Mouse (Mus musculus) adrenal gland, postnatal 36 days (tissue): Measurements from ENCODE around the gene Ick. TPM values are rescaled to one million over a fixed set of nuclear protein-coding genes. Genes with fewer than 3 reads are reported as not detected.
A peak's percentile ranks its signal among the peaks of the same experiment; 100 is the strongest.
"Not testable (repeated sequence)": the region's sequence is repeated elsewhere in the genome, so short reads cannot be mapped to it uniquely, and the experiment has no call there.

Experiments
- DNase-seq, 2 experiments: peaks; one replicate each; pipeline ENCODE4 v3.0.0; 2021; ENCODE audit warnings: mixed read lengths in 1 of 2
- long read RNA-seq, 2 experiments: library from polyadenylated mRNA; stranded (forward); transcript quantifications; one replicate each; pipeline ENCODE4 v2.0.0; 2021; ENCODE audit warnings: borderline sequencing depth in 2 of 2
- total RNA-seq, 2 experiments: library from RNA; stranded (reverse); gene quantifications; 2 replicates each; pipeline ENCODE4 v1.2.3; 2021

The Ick gene
- 10 to 100 TPM; 17.5 to 20.4 TPM for total RNA-seq
- long read RNA-seq, experiment 1, full-length matches to known transcripts = 4 of 8 reads
- long read RNA-seq, experiment 1, partial matches to known transcripts = 1 of 8 reads
- long read RNA-seq, experiment 1, other reads (novel, unspliced or antisense) = 3 of 8 reads
- long read RNA-seq, experiment 2, full-length matches to known transcripts = 6 of 9 reads
- long read RNA-seq, experiment 2, partial matches to known transcripts = 3 of 9 reads
- long read RNA-seq, experiment 2, other reads (novel, unspliced or antisense) = 0 of 9 reads

DNA sequence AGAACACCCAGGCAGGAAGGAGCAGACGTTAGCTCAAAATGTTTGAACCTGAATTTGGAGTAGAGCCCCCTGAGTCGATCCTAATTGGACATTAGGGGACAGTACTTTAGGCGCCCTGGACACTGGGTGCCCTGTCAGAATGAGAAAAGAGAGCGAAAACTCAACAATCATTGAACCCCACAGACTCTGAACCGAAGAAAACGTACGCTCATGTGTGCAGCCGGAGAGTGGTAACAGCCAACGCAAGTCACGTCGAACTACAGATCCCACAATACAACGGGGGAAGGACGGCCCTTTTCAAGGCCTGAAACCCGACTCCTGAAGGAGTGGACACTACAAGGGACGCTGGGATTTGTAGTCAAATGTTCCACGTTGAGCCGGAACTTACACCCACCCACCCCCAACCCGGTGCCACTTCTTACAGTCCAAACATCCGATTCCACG is at the start of gene Ick, which contains the start of gene Fbxo9:
TSS of gene Ick (plus strand) at position 397 of the 444 bp plus-strand sequence.
TSS of gene Fbxo9 (minus strand) at position 270 of the 444 bp plus-strand sequence.
- peak; percentile 89 to 91 for DNase-seq

DNA sequence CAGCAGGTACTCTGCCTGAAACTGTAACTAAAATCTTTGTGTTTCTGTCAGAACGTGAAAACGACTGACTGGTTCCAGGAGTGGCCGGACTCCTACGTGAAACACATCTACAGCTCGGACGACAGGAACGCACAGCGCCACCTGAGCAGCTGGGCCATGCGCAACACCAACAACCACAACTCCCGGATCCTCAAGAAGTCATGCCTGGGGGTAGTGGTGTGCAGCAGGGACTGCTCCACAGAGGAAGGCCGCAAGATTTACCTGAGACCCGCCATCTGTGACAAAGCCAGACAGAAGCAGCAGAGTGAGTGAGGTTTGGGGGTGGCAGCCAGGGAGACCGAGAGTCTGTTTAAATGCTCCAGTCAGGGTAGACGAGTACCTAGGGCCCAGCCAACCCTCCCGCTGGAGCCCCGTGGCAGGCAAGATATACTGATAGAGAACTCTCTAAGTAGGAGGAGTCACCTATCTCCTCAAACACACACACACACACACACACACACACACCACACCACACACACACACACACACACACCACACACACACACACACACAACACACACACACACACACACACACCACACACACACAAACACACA is 49.4 kb upstream of the Ick start:
- DNase-seq = no peak

- DNase-seq = no peak
These were observed 46.6 kb upstream of the Ick start for GRCm38 (mm10) chr9:78062392-78062791.

DNA sequence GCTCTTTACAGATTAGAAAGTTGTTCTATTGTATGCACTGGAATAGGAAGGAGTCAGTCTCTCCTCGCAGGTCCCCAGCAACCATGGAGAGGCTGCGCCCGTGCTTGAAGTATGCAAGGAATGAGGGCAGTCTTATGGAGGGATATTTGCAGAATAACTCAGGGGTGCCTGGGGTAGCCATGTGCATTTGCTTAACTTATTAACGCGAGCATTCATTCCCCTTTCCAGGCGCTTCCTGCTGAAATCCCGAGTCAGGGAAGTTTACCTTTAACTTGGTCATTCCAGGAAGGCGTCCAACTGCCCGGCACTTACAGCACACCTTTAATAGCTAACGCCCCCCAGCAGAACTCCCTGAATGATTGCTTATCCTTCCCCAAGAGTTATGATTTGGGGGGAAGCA is 44.9 kb upstream of the Ick start:
- DNase-seq = no peak

DNA sequence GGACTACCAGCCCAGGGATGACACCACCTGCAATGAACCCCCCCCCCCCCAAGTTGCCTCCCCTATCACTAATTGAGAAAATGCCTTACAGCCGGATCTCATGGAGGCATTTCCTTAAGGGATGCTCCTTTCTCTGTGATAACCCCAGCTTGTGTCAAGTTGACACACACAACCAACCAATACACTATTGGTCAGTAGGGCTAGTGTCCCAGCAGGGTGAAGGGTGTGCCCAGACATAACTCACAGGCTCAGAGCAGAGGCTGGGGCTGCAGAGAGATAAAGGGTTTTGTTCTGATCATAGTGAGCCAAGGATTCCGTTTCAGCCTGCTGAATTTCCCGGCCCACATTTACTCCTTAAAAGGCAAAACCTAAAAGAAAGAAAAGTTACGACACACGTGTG is 38.5 kb upstream of the Ick start:
- DNase-seq = no peak

DNA sequence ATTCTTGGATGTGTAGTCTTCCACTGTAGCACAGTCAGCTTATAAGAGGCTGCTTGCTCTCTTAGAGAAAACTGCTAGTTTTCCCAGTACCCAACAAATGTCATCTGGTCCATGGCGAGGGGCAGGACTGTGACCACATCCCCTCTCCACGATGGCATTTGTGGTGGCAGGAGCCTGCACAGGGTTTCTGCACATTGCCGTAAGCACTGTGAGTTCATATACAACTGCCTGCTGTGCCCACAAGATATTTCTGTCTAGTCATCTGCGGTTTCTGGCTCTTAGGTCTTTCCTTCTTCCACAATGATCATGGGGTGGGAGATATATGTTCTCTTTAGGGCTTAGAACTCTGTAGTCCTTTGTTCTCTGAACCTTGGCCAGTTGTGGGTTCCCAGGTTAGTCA is 37.4 kb upstream of the Ick start:
- DNase-seq = no peak

GRCm38 (mm10) chr9:78073291-78073690 is 35.7 kb upstream of the Ick start:
- DNase-seq = not testable (repeated sequence)

DNA sequence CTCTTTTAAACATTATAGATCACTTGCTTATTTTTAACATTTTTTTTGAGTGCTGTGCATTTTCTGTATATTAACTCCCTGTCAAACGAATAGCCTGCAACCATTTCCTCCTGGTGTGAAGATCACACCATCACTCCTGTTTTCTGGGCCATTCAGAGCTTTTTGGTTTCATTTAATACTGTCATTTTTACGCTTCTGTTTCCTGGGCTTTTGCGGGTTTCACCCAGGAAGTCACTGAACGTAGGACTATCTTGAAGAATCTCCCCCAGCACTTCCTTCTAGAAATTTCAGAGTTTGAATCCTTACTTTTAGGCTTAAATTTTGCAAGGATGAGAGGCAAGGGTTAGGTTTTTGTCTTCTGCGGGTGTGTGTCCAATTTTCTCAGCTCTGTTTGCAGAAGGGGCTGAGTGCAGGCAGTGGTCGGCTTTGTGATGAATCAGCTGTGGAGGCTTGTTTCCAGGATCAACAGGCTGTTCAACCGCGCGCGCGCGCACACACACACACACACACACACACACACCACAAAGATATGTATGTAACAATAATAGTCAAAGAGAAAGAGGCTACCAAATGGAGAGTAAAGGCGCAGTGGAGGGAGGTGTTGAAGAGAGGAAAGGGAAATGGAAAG is 35.2 kb upstream of the Ick start:
- DNase-seq = no peak

- DNase-seq = no peak
These were observed 33.7 kb upstream of the Ick start for GRCm38 (mm10) chr9:78075256-78075655.

DNA sequence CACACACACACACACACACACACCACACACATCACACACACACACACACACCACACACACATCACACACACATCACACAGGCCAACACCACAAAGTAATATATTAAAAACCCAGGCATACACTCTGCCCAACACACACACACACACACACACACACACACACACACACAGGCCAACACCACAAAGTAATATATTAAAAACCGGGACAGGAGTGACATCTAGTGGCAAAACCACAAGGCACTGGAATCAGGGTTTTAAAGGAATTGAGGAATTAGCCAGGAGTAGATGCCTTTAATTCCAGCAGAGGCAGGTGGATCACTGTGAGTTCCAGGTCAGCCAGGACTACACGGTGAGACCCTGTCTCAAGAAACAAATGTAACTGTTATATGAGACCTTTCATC is 30.8 kb upstream of the Ick start:
- DNase-seq = peak in 1 of 2 experiments; percentile 4

- DNase-seq = no peak
These were observed 27.2 kb upstream of the Ick start for GRCm38 (mm10) chr9:78081835-78082234.

DNA sequence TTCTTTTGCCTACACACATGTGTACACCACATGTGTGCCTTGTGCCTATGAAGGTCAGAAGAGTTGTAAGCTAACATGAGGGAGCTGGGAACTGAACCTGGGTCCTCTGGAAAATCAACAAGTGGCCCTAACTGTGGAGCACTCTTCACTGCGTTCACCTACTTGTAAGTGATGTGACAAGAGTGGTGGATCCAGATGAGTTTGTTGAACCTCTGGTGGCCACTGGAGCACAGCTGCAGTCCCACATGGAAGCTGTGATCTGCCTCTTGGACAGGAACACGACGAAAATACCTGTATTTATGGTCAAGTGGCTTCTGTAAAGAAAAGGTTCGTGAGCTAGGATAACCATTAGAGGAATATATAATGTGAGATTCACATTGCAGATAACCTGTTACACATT is 24.7 kb upstream of the Ick start:
- DNase-seq = no peak

- DNase-seq = no peak
These were observed 23.2 kb upstream of the Ick start for GRCm38 (mm10) chr9:78085722-78086287.

DNA sequence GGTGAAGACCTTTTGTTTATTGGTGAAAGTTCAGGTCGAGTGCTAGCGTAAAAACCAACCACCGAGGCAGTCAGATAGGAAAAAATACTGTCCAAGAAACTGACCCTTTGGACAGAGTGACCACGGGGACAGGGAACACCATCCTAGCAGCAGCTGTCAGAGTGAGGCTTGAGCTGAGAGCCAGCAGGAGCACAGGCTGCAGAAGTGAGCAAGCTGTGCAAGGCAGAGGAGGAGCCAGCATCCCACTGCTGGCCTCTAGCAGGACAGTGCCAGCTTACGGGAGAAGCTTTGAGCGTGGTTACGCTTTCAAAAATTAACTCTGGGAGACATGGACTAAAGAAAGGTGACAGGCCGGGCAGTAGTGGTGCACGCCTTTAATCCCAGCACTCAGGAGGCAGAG is 21.2 kb upstream of the Ick start:
- DNase-seq = no peak

DNA sequence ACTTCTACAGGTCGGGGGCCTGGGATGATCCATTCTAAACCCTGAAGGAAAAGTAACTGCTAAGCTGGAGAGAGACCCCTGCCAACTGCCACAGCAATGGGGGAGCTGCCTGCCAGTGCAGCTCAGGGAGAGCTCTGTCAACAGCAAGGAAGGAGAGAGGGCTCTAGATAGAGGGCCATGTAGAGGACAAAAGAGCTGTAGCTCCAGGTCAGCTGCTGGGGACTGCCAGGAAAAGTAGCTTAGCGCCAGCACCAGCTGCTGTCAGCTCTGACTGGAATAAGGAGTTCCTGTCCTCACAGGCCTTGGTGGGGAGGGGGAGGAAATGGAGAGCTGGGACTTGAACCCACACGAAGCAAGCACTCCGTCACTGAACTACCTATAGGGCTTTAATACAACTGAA is 20.5 kb upstream of the Ick start:
- no peak for DNase-seq

- DNase-seq = no peak
These were observed 20.0 kb upstream of the Ick start for GRCm38 (mm10) chr9:78088971-78089370.

DNA sequence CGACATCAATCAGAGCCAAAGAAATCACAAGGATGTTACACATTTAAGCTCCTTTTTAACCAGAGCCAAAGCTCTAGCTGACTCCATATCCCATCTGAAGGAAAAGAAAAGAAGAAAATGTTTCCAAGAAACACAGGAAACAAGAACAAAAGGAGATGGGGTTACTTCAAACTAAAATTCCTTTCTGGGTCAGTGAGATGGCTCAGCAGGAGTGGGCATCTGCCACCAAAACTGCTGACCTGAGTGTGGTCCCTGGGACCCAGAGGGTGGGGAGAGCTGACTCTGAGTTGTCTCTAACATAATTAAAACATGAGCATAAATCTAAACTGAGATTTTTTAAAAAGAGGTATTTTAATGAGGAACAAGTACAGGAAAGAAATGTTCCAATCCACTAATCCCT is 19.1 kb upstream of the Ick start:
- DNase-seq = no peak

DNA sequence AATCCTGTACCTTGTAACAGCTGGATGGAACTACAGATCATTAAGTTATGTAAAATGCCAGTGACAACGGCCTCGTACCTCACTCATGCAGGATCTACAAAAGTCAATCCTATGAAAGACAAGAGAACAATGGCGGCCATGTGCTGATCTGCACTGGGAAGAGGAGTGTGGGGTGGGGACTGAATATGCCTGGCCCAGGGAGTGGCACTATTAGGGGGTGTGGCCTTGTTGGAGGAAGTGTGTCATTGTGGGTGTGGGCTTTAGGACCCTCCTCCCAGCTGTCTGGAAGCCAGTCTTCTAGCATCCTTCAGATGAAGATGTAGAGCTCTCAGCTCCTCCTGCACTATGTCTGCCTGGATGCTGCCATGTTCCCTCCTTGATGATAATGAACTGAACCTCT is 18.4 kb upstream of the Ick start:
- DNase-seq = no peak

DNA sequence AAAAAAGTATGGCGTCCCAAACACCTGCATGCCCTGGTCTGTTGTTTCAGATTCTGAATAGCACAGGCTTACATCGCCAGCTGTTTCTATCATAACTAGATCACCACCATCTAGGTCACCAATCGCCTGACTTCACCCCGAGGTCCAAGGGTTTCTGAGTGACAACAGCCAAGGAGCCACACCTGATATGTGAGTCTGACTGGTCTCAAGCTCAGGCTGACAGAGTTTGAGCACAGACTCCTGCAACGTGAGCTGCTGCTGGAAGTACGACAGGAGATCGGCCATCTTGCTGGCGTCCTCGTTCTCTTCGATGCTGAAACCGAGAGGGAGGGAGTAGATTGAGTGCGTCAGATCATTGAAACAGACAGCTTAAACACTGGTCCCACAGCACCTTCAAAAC is 13.3 kb upstream of the Ick start:
- no peak for DNase-seq

- no peak for DNase-seq
These were observed 12.6 kb upstream of the Ick start for GRCm38 (mm10) chr9:78096376-78096775.

DNA sequence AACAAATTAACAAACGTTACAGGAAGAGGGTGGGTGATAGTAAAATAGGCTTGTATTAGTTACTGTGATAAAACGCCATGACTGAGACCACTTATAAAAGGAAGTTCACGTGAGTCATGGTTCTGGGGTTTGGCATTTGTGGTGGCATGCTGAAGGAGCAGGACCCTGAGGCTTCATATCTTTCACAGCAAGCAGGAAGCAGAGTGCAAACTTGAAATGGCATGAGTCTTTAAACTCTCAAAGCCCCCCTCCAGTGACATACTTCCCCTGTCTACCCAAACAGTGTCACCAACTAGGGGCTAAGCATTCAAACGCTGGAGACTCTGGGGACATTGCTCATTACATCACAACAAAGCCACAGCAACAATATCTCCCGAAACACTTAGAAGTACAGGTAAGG is 8.0 kb upstream of the Ick start:
- no peak for DNase-seq

DNA sequence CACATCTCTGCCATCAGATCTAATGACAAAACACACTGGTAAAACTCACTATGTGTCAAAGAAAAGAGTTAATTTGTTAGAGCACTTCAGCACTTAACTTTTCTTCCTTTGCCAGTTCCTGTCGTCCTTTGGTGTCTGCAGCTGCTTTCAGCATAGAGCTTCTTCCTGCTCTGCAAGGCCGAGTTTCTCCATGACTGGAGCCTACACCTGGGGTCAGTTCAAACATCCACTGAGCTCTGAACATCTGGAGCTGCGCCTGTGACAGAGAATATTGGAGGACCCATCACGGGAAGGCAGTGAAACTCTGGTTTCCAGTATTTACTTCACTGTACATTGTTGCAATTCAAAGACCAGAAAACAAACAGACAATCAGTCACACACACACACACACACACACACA is 7.6 kb upstream of the Ick start:
- DNase-seq = no peak

DNA sequence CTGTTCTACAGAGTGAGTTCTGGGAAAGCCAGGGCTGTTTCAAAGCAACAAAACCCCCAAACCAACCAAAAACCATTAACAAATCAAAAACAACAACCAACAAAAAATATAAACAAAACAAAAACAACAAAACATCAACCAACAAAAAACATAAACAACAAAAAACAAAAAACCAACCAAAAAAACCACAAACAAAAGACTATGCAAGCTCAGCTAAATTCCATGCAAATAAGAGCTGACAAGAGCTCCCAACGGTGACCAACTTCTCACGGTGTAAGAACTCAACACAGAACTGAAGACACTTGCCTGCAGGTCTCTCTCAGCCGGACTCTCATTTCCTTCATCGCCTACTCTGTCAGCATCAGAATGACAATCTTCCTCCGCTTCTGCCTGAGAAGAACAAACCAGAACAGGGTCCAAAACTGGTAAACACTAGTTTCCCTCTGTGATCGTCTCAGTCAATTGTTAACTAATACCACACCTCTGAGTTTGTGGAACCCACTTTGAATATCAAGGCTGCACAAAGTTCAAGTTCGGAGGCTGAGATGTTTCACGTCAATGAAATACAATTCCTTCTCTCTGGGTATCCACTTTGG is 4.9 kb upstream of the Ick start:
- no peak for DNase-seq
